Mouse (Mus musculus) midbrain, embryonic 12.5 days (tissue): ENCODE results near the gene Olfr1414. TPM values are rescaled to one million over a fixed set of nuclear protein-coding genes. Genes with fewer than 3 reads are reported as not detected.
"Not testable (repeated sequence)": the region's sequence is repeated elsewhere in the genome, so short reads cannot be mapped to it uniquely, and the experiment has no call there.

ENCODE experiments used
- ATAC-seq: fragments of 200-750 bp; cut with Nextera tagmentation; 2 replicates; pipeline ENCODE4 v1.8.0; 2017; ENCODE audit warnings: low read depth, moderate TSS enrichment, moderate library complexity; ENCODE audit not compliant: low FRiP score
- H3K27ac ChIP-seq: fragments of 300-500 bp; sonication (generic); replicated peaks from 2 replicates; pipeline ENCODE4 v1.5.1; 2016; ENCODE audit warnings: mild to moderate bottlenecking
- H3K27me3 ChIP-seq: fragments of 300-500 bp; sonication (generic); 2 replicates; pipeline ENCODE4 v1.6.1; 2016; ENCODE audit warnings: mild to moderate bottlenecking
- H3K36me3 ChIP-seq: fragments of 300-500 bp; sonication (generic); 2 replicates; pipeline ENCODE4 v1.6.1; 2016
- H3K4me1 ChIP-seq: fragments of 300-500 bp; sonication (generic); 2 replicates; pipeline ENCODE4 v1.6.1; 2016
- H3K4me2 ChIP-seq: fragments of 300-500 bp; sonication (generic); replicated peaks from 2 replicates; pipeline ENCODE4 v1.6.1; 2016; ENCODE audit warnings: mild to moderate bottlenecking, moderate library complexity
- H3K4me3 ChIP-seq: fragments of 300-500 bp; sonication (generic); 2 replicates; pipeline ENCODE4 v1.5.1; 2016; ENCODE audit warnings: mild to moderate bottlenecking
- H3K9ac ChIP-seq: fragments of 300-500 bp; sonication (generic); replicated peaks from 2 replicates; pipeline ENCODE4 v1.6.1; 2016; ENCODE audit warnings: mild to moderate bottlenecking, moderate library complexity
- H3K9me3 ChIP-seq: fragments of 300-500 bp; sonication (generic); 2 replicates; pipeline ENCODE4 v1.6.1; 2016; ENCODE audit warnings: mild to moderate bottlenecking
- WGBS: fragments of 180-500 bp; shearing (Covaris S2); methylation state at CpG from one replicate; pipeline ENCODE4 v1.1.7; 2016; 5-methylcytosine and 5-hydroxymethylcytosine counted together
- polyA plus RNA-seq: library from polyadenylated mRNA; unstranded; fragments of >200 nt; fragmentation: Nextera tagmentation; extraction: Ambion mirVana; gene quantifications from 2 replicates; pipeline ENCODE4 v1.2.1, GENCODE M21; 2016

The Olfr1414 gene
- not detected in 2 replicates for polyA plus RNA-seq

GRCm38 (mm10) chr1:92518561-92518960 lies at the start of gene Olfr1414:
Olfr1414 (minus strand) TSS chr1:92518661.
- WGBS, result 79% methylated on average over 3 of the region's 3 CpGs
- Histone ChIP-seq H3K4me3 (no peak within 1 kb of the TSS), H3K36me3 (no peaks in the 10 kb centered on the region), H3K27me3 (peaks cover 11% of the 10 kb centered on the region; the same call in 1 of the 2 replicates), H3K4me1 (no peaks in the 10 kb centered on the region), H3K4me2 (no peak within 1 kb of the TSS), H3K9me3 (no peaks in the 10 kb centered on the region), H3K9ac (no peak within 1 kb of the TSS), H3K27ac (no peak within 1 kb of the TSS)
- ATAC-seq, result no peak

GRCm38 (mm10) chr1:92545929-92546328 lies 27.5 kb upstream of the Olfr1414 start:
- WGBS, result 84% methylated on average over 2 of the region's 2 CpGs
- H3K9ac ChIP-seq, result no peak overlapping the region
- no peaks in the 10 kb centered on the region for H3K27me3 ChIP-seq
- H3K4me1 ChIP-seq, result no peaks in the 10 kb centered on the region
- no peak overlapping the region for H3K27ac ChIP-seq
- H3K9me3 ChIP-seq, result no peaks in the 10 kb centered on the region
- H3K4me2 ChIP-seq, result no peak overlapping the region
- ATAC-seq, result no peak
- H3K4me3 ChIP-seq, result no peak overlapping the region
- no peaks in the 10 kb centered on the region for H3K36me3 ChIP-seq

- no peak for ATAC-seq
- no peaks in the 10 kb centered on the region for H3K27me3 ChIP-seq
- H3K9me3 ChIP-seq, result no peaks in the 10 kb centered on the region
- H3K36me3 ChIP-seq, result no peaks in the 10 kb centered on the region
- 47% methylated on average over 2 of the region's 2 CpGs for WGBS
- no peak overlapping the region for H3K27ac ChIP-seq
- H3K4me1 ChIP-seq, result no peaks in the 10 kb centered on the region
- no peak overlapping the region for H3K4me3 ChIP-seq
- no peak overlapping the region for H3K9ac ChIP-seq
- no peak overlapping the region for H3K4me2 ChIP-seq
Observed at GRCm38 (mm10) chr1:92539071-92539470, 20.6 kb upstream of the Olfr1414 start.

- H3K27ac ChIP-seq, result no peak overlapping the region
- 52% methylated on average over 4 of the region's 5 CpGs for WGBS
Observed at GRCm38 (mm10) chr1:92536972-92537371, 18.5 kb upstream of the Olfr1414 start.

GRCm38 (mm10) chr1:92523764-92524163 lies 5.3 kb upstream of the Olfr1414 start:
- 91% methylated on average over 3 of the region's 3 CpGs for WGBS
- no peaks in the 10 kb centered on the region for H3K4me1 ChIP-seq
- no peak for ATAC-seq
- no peaks in the 10 kb centered on the region for H3K9me3 ChIP-seq
- no peak overlapping the region for H3K27ac ChIP-seq
- no peak overlapping the region for H3K4me2 ChIP-seq
- peaks cover 5% of the 10 kb centered on the region; the same call in 1 of the 2 replicates for H3K27me3 ChIP-seq
- H3K36me3 ChIP-seq, result no peaks in the 10 kb centered on the region
- H3K4me3 ChIP-seq, result no peak overlapping the region
- no peak overlapping the region for H3K9ac ChIP-seq

More at GRCm38 (mm10) chr1:92536972-92537371, 18.5 kb upstream of the Olfr1414 start:
- H3K36me3 ChIP-seq, result no peaks in the 10 kb centered on the region
- no peak for ATAC-seq
- H3K4me3 ChIP-seq, result no peak overlapping the region
- no peaks in the 10 kb centered on the region for H3K9me3 ChIP-seq
- no peaks in the 10 kb centered on the region for H3K27me3 ChIP-seq
- H3K4me1 ChIP-seq, result no peaks in the 10 kb centered on the region
- no peak overlapping the region for H3K4me2 ChIP-seq
- H3K9ac ChIP-seq, result no peak overlapping the region

- no peaks in the 10 kb centered on the region for H3K9me3 ChIP-seq
- H3K27me3 ChIP-seq, result peaks cover 11% of the 10 kb centered on the region; the same call in 1 of the 2 replicates
- no peak overlapping the region for H3K9ac ChIP-seq
- H3K27ac ChIP-seq, result no peak overlapping the region
- no peak overlapping the region for H3K4me2 ChIP-seq
- no peak overlapping the region for H3K4me3 ChIP-seq
- H3K4me1 ChIP-seq, result no peaks in the 10 kb centered on the region
- H3K36me3 ChIP-seq, result no peaks in the 10 kb centered on the region
- 0 out of 2 replicates have a peak, but pooled peaks have one; percentile 30 for ATAC-seq
- 25% methylated on average over 10 of the region's 10 CpGs for WGBS
Observed at GRCm38 (mm10) chr1:92521376-92521775, 2.9 kb upstream of the Olfr1414 start.

- no peaks in the 10 kb centered on the region for H3K4me1 ChIP-seq
- no peak overlapping the region for H3K9ac ChIP-seq
- H3K27me3 ChIP-seq, result peaks cover 11% of the 10 kb centered on the region; the same call in 1 of the 2 replicates
- WGBS, result 87% methylated on average over 6 of the region's 6 CpGs
- H3K4me2 ChIP-seq, result no peak overlapping the region
- no peaks in the 10 kb centered on the region for H3K36me3 ChIP-seq
- H3K9me3 ChIP-seq, result no peaks in the 10 kb centered on the region
- no peak overlapping the region for H3K4me3 ChIP-seq
- no peak for ATAC-seq
- no peak overlapping the region for H3K27ac ChIP-seq
Observed at GRCm38 (mm10) chr1:92519046-92519445, 585 bp upstream of the Olfr1414 start.

- ATAC-seq, result no peak
- Histone ChIP-seq H3K27me3 (peaks cover 7% of the 10 kb centered on the region; the same call in 1 of the 2 replicates), H3K4me3 (no peak overlapping the region), H3K4me2 (no peak overlapping the region), H3K9me3 (no peaks in the 10 kb centered on the region), H3K9ac (no peak overlapping the region), H3K27ac (no peak overlapping the region), H3K36me3 (no peaks in the 10 kb centered on the region), H3K4me1 (no peaks in the 10 kb centered on the region)
- 83% methylated on average over 11 of the region's 11 CpGs for WGBS
Observed at GRCm38 (mm10) chr1:92515390-92515789, 3.1 kb downstream of the Olfr1414 start.

GRCm38 (mm10) chr1:92511646-92512045 lies 6.8 kb downstream of the Olfr1414 start:
- ATAC-seq, H3K4me3 ChIP-seq, H3K9me3 ChIP-seq, H3K4me1 ChIP-seq, H3K27ac ChIP-seq, H3K9ac ChIP-seq, H3K4me2 ChIP-seq, H3K36me3 ChIP-seq, H3K27me3 ChIP-seq: not testable (repeated sequence)
- 86% methylated on average over 5 of the region's 5 CpGs for WGBS

- ATAC-seq, result no peak
- H3K4me2 ChIP-seq, result no peak within 1 kb of the TSS
- H3K4me1 ChIP-seq, result no peaks in the 10 kb centered on the region
- no peaks in the 10 kb centered on the region for H3K27me3 ChIP-seq
- no peak within 1 kb of the TSS for H3K27ac ChIP-seq
- H3K36me3 ChIP-seq, result no peaks in the 10 kb centered on the region
- H3K4me3 ChIP-seq, result no peak within 1 kb of the TSS
- no peaks in the 10 kb centered on the region for H3K9me3 ChIP-seq
- no peak within 1 kb of the TSS for H3K9ac ChIP-seq
- WGBS, result 76% methylated on average over 2 of the region's 2 CpGs
Observed at GRCm38 (mm10) chr1:92496001-92496400, 22.5 kb downstream of the Olfr1414 start, which contains the start of gene Olfr1415. Olfr1415 (minus strand) TSS chr1:92496101.

- H3K4me2 ChIP-seq, result no peak within 1 kb of the TSS
- no peaks in the 10 kb centered on the region for H3K27me3 ChIP-seq
- H3K4me1 ChIP-seq, result no peaks in the 10 kb centered on the region
- peaks cover 10% of the 10 kb centered on the region; the same call in 1 of the 2 replicates for H3K9me3 ChIP-seq
- H3K27ac ChIP-seq, result no peak within 1 kb of the TSS
- no peak within 1 kb of the TSS for H3K4me3 ChIP-seq
- no peak within 1 kb of the TSS for H3K9ac ChIP-seq
- no peaks in the 10 kb centered on the region for H3K36me3 ChIP-seq
- ATAC-seq, result no peak
Observed at GRCm38 (mm10) chr1:92485013-92485412, 33.4 kb downstream of the Olfr1414 start, which contains the start of gene Olfr1416. Olfr1416 (minus strand) TSS chr1:92485113.

- 0 out of 2 replicates have a peak, but pooled peaks cover 3% of the 10 kb centered on the region for H3K27me3 ChIP-seq
- peaks cover 20% of the 10 kb centered on the region for H3K36me3 ChIP-seq
- H3K4me3 ChIP-seq, result peak overlapping the region; percentile 84
- peak overlapping the region; percentile 25; the same call in 1 of the 2 replicates for H3K27ac ChIP-seq
- H3K9ac ChIP-seq, result peak overlapping the region; percentile 95
- ATAC-seq, result no peak; the same call in none of the 2 replicates
- H3K4me1 ChIP-seq, result peaks cover 14% of the 10 kb centered on the region
- no peaks in the 10 kb centered on the region for H3K9me3 ChIP-seq
- 6% methylated on average over 10 of the region's 10 CpGs for WGBS
- H3K4me2 ChIP-seq, result peak overlapping the region; percentile 89
Observed at GRCm38 (mm10) chr1:92474066-92474578, 44.3 kb downstream of the Olfr1414 start.
